Mouse (Mus musculus) heart, embryonic 11.5 days (tissue): ENCODE results near the gene Gm14305. TPM values are rescaled to one million over a fixed set of nuclear protein-coding genes. Genes with fewer than 3 reads are reported as not detected.
"Not testable (repeated sequence)": the region's sequence is repeated elsewhere in the genome, so short reads cannot be mapped to it uniquely, and the experiment has no call there.

Source experiments
- ATAC-seq: fragments of 200-750 bp; cut with Nextera tagmentation; replicated peaks from 2 replicates; pipeline ENCODE4 v1.8.0; 2017; ENCODE audit warnings: moderate library complexity; ENCODE audit not compliant: insufficient number of reproducible peaks, low FRiP score, low TSS enrichment
- H3K27ac ChIP-seq: fragments of 300-500 bp; sonication (generic); 2 replicates; pipeline ENCODE4 v1.5.1; 2014; ENCODE audit warnings: mild to moderate bottlenecking, low read depth, low read length
- H3K27me3 ChIP-seq: fragments of 300-500 bp; sonication (generic); 2 replicates; pipeline ENCODE4 v1.6.1; 2014; ENCODE audit warnings: mild to moderate bottlenecking, low read length, mixed read lengths; ENCODE audit not compliant: control insufficient read depth, insufficient read depth
- H3K36me3 ChIP-seq: fragments of 300-500 bp; sonication (generic); 2 replicates; pipeline ENCODE4 v1.6.1; 2014; ENCODE audit warnings: mild to moderate bottlenecking, low read length, moderate library complexity, mixed read lengths; ENCODE audit not compliant: control insufficient read depth, insufficient read depth
- H3K4me1 ChIP-seq: fragments of 300-500 bp; sonication (generic); 2 replicates; pipeline ENCODE4 v1.6.1; 2014; ENCODE audit warnings: low read length; ENCODE audit not compliant: control insufficient read depth, insufficient read depth
- H3K4me2 ChIP-seq: fragments of 300-500 bp; sonication (generic); 2 replicates; pipeline ENCODE4 v1.6.1; 2014; ENCODE audit warnings: mild to moderate bottlenecking, moderate library complexity
- H3K4me3 ChIP-seq: fragments of 300-500 bp; sonication (generic); 2 replicates; pipeline ENCODE4 v1.5.1; 2014; ENCODE audit warnings: low read depth, low read length
- H3K9ac ChIP-seq: fragments of 300-500 bp; sonication (generic); 2 replicates; pipeline ENCODE4 v1.6.1; 2014; ENCODE audit warnings: mild to moderate bottlenecking, low read depth, low read length, moderate library complexity
- H3K9me3 ChIP-seq: fragments of 300-500 bp; sonication (generic); replicated peaks from 2 replicates; pipeline ENCODE4 v1.6.1; 2016; ENCODE audit warnings: low read length; ENCODE audit not compliant: control insufficient read depth
- WGBS: fragments of 180-500 bp; shearing (Covaris S2); extraction: QIAGEN DNeasy Blood & Tissue Kit; methylation state at CpG from one replicate; pipeline ENCODE4 v1.1.7; 2014; ENCODE audit not compliant: insufficient replicate concordance; 5-methylcytosine and 5-hydroxymethylcytosine counted together
- polyA plus RNA-seq: library from polyadenylated mRNA; unstranded; fragments of >200 nt; fragmentation: Nextera tagmentation; extraction: Ambion mirVana; gene quantifications from 2 replicates; pipeline ENCODE4 v1.2.1, GENCODE M21; 2014

Gene Gm14305
- 26.1 and 33.7 TPM in 2 replicates for polyA plus RNA-seq

- not testable (repeated sequence) for ATAC-seq, H3K9ac ChIP-seq, H3K36me3 ChIP-seq, H3K9me3 ChIP-seq, H3K27ac ChIP-seq, H3K4me1 ChIP-seq, H3K27me3 ChIP-seq
- H3K4me2 ChIP-seq, result peak within 1 kb of the TSS; percentile 41
- 14% methylated on average over 2 of the region's 6 CpGs for WGBS
- H3K4me3 ChIP-seq, result peak within 1 kb of the TSS; percentile 45
These were observed at the start of gene Gm14305 for GRCm38 (mm10) chr2:176708051-176708450. Gene Gm14305 (plus strand): TSS chr2:176708328.

GRCm38 (mm10) chr2:176670222-176670621 lies 37.9 kb upstream of the Gm14305 start, which contains the start of gene Zfp973:
Gene Zfp973 (plus strand): TSS chr2:176670522.
- H3K36me3 ChIP-seq, H3K4me3 ChIP-seq, H3K4me2 ChIP-seq, H3K9ac ChIP-seq, H3K27ac ChIP-seq, ATAC-seq, H3K4me1 ChIP-seq, H3K9me3 ChIP-seq, H3K27me3 ChIP-seq: not testable (repeated sequence)
- no CpG with 5 or more reads among the region's 6 CpGs for WGBS

Other genes with a start within 250 kb of the Gm14305 start
- gene Gm14434, start 221.5 kb upstream of the Gm14305 start, polyA plus RNA-seq, result 1.1 and 2.7 TPM in 2 replicates
- not detected in 2 replicates for gene Zfp967, start 187.3 kb upstream of the Gm14305 start, polyA plus RNA-seq
- 14.0 and 20.6 TPM in 2 replicates for gene Gm14308, start 72.0 kb upstream of the Gm14305 start, polyA plus RNA-seq
- gene Zfp973, start 37.8 kb upstream of the Gm14305 start, polyA plus RNA-seq, result 10.3 and 12.1 TPM in 2 replicates
- gene Gm14295, start 90.3 kb downstream of the Gm14305 start, polyA plus RNA-seq, result 15.3 and 15.9 TPM in 2 replicates
- not detected in 2 replicates for gene Gm14408, start 122.8 kb downstream of the Gm14305 start, polyA plus RNA-seq
- gene Gm14296, start 219.5 kb downstream of the Gm14305 start, polyA plus RNA-seq, result 10.0 and 10.6 TPM in 2 replicates